Mouse (Mus musculus) natural killer cell, adult 2 months (primary cell): Measurements from ENCODE around the gene Fbxo11.
"Not testable (repeated sequence)": the region's sequence is repeated elsewhere in the genome, so short reads cannot be mapped to it uniquely, and the experiment has no call there.

Source experiments
- DNase-seq, 2 experiments: peaks; one replicate each; pipeline ENCODE4 v3.0.0; 2022; ENCODE audit warnings: low spot score in 2 of 2

Fbxo11 gene

GRCm38 (mm10) chr17:88014456-88014855 is 50.6 kb downstream of the Fbxo11 start:
- no peak for DNase-seq

GRCm38 (mm10) chr17:88006956-88007355 is 58.1 kb downstream of the Fbxo11 start:
- DNase-seq, result no peak

- DNase-seq, result no peak
Measured at GRCm38 (mm10) chr17:88004892-88005291, 60.2 kb downstream of the Fbxo11 start.

GRCm38 (mm10) chr17:87997808-87998207 is 67.3 kb downstream of the Fbxo11 start:
- no peak for DNase-seq

GRCm38 (mm10) chr17:87993338-87993737 is 71.8 kb downstream of the Fbxo11 start:
- no peak for DNase-seq

GRCm38 (mm10) chr17:87992154-87992553 is 72.9 kb downstream of the Fbxo11 start:
- no peak for DNase-seq

- DNase-seq, result no peak
Measured at GRCm38 (mm10) chr17:87987507-87987906, 77.6 kb downstream of the Fbxo11 start.

GRCm38 (mm10) chr17:87985916-87986315 is 79.2 kb downstream of the Fbxo11 start:
- DNase-seq, result no peak

- DNase-seq, result no peak
Measured at GRCm38 (mm10) chr17:87984440-87985214, 80.5 kb downstream of the Fbxo11 start.

GRCm38 (mm10) chr17:87983313-87983712 is 81.8 kb downstream of the Fbxo11 start:
- DNase-seq, result no peak

GRCm38 (mm10) chr17:87982112-87982511 is 83.0 kb downstream of the Fbxo11 start:
- no peak for DNase-seq

- not testable (repeated sequence) for DNase-seq
Measured at GRCm38 (mm10) chr17:87979696-87980095, 85.4 kb downstream of the Fbxo11 start.

- DNase-seq, result not testable (repeated sequence)
Measured at GRCm38 (mm10) chr17:87976927-87977326, 88.2 kb downstream of the Fbxo11 start.

- DNase-seq, result no peak
Measured at GRCm38 (mm10) chr17:87976154-87976806, 88.8 kb downstream of the Fbxo11 start.

GRCm38 (mm10) chr17:87975229-87975853 is 89.8 kb downstream of the Fbxo11 start:
- no peak for DNase-seq

- DNase-seq, result peak; percentile 88 to 93
Measured at GRCm38 (mm10) chr17:87974629-87975228, 90.4 kb downstream of the Fbxo11 start, which contains the start of gene Msh6. TSS of gene Msh6 (plus strand) at chr17:87975062.

- DNase-seq, result no peak
Measured at GRCm38 (mm10) chr17:87973261-87974167, 91.6 kb downstream of the Fbxo11 start.

- no peak for DNase-seq
Measured at GRCm38 (mm10) chr17:87972856-87973255, 92.2 kb downstream of the Fbxo11 start.

GRCm38 (mm10) chr17:87971696-87972591 is 93.1 kb downstream of the Fbxo11 start:
- peak; percentile 2 to 58 for DNase-seq

- DNase-seq, result not testable (repeated sequence)
Measured at GRCm38 (mm10) chr17:87968483-87968926, 96.6 kb downstream of the Fbxo11 start.
